Mouse (Mus musculus) neural tube, embryonic 14.5 days (tissue): ENCODE data around the gene Ccdc12. TPM values are rescaled to one million over a fixed set of nuclear protein-coding genes. Genes with fewer than 3 reads are reported as not detected.

ENCODE experiments used
- ATAC-seq: fragments of 200-750 bp; cut with Nextera tagmentation; 2 replicates; pipeline ENCODE4 v1.8.0; 2017; ENCODE audit warnings: low read depth, mild to moderate bottlenecking, moderate TSS enrichment, moderate library complexity
- H3K27ac ChIP-seq: fragments of 300-500 bp; sonication (generic); 2 replicates; pipeline ENCODE4 v1.5.1; 2014; ENCODE audit warnings: low read depth, mild to moderate bottlenecking, control low read depth, low read length, moderate library complexity, mixed read lengths
- H3K27me3 ChIP-seq: fragments of 300-500 bp; sonication (generic); 2 replicates; pipeline ENCODE4 v1.6.1; 2014; ENCODE audit warnings: low read length; ENCODE audit not compliant: control insufficient read depth, insufficient read depth
- H3K36me3 ChIP-seq: fragments of 300-500 bp; sonication (generic); 2 replicates; pipeline ENCODE4 v1.6.1; 2014; ENCODE audit warnings: low read length, mixed read lengths; ENCODE audit not compliant: control insufficient read depth, insufficient read depth
- H3K4me1 ChIP-seq: fragments of 300-500 bp; sonication (generic); 2 replicates; pipeline ENCODE4 v1.6.1; 2014; ENCODE audit warnings: low read length; ENCODE audit not compliant: control insufficient read depth, insufficient read depth
- H3K4me2 ChIP-seq: fragments of 300-500 bp; sonication (generic); 2 replicates; pipeline ENCODE4 v1.6.1; 2014; ENCODE audit warnings: mild to moderate bottlenecking, low read depth, low read length, control low read depth
- H3K4me3 ChIP-seq: fragments of 300-500 bp; sonication (generic); 2 replicates; pipeline ENCODE4 v1.5.1; 2014; ENCODE audit warnings: low read depth, low read length, control low read depth, mixed read lengths
- H3K9ac ChIP-seq: fragments of 300-500 bp; sonication (generic); replicated peaks from 2 replicates; pipeline ENCODE4 v1.6.1; 2014; ENCODE audit warnings: low read depth, mild to moderate bottlenecking, control low read depth, low read length, mixed read lengths
- H3K9me3 ChIP-seq: fragments of 300-500 bp; sonication (generic); 2 replicates; pipeline ENCODE4 v1.6.1; 2016; ENCODE audit warnings: low read length; ENCODE audit not compliant: control insufficient read depth
- WGBS: fragments of 180-500 bp; shearing (Covaris S2); extraction: QIAGEN DNeasy Blood & Tissue Kit; methylation state at CpG from one replicate; pipeline ENCODE4 v1.1.7; 2014; 5-methylcytosine and 5-hydroxymethylcytosine counted together
- polyA plus RNA-seq: library from polyadenylated mRNA; unstranded; fragments of >200 nt; fragmentation: Nextera tagmentation; extraction: Ambion mirVana; gene quantifications from 2 replicates; pipeline ENCODE4 v1.2.1, GENCODE M21; 2014

Gene Ccdc12
- polyA plus RNA-seq, 1 experiment from 2014 or later, result 112 TPM

DNA sequence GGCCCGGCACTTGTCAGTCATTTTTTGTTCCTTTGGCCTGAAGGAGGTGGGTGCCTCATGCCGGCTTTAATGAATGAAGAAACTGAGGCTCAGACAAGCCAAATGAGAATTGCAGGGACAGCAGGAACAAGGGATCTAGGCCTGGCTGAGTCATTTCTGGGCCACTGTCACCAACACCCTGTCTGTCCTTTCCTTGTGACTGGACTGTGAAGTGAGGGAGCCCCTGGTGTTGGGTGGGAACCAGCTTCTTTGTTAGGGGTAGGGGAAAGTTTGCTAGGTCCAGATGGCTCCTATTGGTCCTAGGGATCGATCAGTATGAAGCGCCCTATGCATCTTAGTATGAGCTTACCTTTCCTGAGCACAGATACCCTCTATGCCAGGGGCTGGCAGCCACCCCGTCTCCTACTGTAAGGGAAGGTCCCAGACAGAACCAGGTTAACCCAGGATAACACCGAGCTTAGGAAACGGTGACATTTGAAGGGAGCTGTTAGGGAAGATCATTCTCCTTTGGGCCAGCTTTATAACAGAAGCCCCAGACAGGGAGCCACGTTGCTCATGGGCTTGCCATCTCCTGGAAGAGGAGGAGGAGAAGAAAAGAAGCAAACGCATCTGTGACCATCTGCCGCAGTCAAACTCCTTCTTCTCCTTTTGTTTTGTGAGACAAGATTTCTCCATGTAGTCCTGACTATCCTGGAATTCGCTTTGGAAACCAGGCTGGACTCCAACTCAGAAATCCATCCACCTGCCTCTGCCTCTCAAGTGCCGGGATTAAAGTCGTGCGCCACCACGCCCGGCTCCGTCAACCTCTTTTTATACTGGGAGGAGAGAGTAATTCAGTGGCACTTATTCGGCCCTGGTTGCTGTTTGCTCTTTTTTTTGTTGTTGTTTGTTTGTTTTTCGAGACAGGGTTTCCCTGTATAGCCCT, 1.3 kb upstream of the Ccdc12 start:
- Histone ChIP-seq H3K27me3 (no peaks in the 10 kb centered on the region), H3K4me3 (no peak overlapping the region), H3K4me2 (peak overlapping the region; percentile 82), H3K36me3 (no peaks in the 10 kb centered on the region), H3K9ac (no peak overlapping the region), H3K4me1 (peaks cover 8% of the 10 kb centered on the region; the same call in 1 of the 2 replicates), H3K27ac (no peak overlapping the region), H3K9me3 (no peaks in the 10 kb centered on the region)
- 82% methylated on average over 19 of the region's 19 CpGs for WGBS
- ATAC-seq, result no peak

DNA sequence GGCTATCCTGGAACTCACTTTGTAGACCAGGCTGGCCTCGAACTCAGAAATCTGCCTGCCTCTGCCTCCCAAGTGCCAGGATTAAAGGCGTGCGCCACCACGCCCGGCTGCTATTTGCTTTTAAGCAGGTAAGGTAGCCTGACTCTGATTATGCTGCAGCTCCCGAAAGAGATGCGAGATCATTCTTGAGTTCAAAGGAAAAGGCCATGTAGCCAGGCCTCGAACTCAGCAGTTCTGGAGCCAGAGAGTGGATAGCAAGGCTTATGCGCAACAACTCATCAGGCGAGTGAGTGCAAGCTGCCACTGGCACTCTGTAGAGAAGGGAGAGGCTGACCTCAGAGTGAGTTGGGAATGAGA, 674 bp upstream of the Ccdc12 start:
- no peaks in the 10 kb centered on the region for H3K36me3 ChIP-seq
- H3K9me3 ChIP-seq, result no peaks in the 10 kb centered on the region
- H3K9ac ChIP-seq, result 0 out of 2 replicates have a peak overlapping the region, but pooled peaks have one; percentile 37
- H3K4me1 ChIP-seq, result peaks cover 8% of the 10 kb centered on the region; the same call in 1 of the 2 replicates
- H3K27me3 ChIP-seq, result no peaks in the 10 kb centered on the region
- 88% methylated on average over 10 of the region's 10 CpGs for WGBS
- H3K4me3 ChIP-seq, result peak overlapping the region; percentile 50; the same call in 1 of the 2 replicates
- peak overlapping the region; percentile 78 for H3K27ac ChIP-seq
- H3K4me2 ChIP-seq, result peak overlapping the region; percentile 53
- no peak for ATAC-seq

DNA sequence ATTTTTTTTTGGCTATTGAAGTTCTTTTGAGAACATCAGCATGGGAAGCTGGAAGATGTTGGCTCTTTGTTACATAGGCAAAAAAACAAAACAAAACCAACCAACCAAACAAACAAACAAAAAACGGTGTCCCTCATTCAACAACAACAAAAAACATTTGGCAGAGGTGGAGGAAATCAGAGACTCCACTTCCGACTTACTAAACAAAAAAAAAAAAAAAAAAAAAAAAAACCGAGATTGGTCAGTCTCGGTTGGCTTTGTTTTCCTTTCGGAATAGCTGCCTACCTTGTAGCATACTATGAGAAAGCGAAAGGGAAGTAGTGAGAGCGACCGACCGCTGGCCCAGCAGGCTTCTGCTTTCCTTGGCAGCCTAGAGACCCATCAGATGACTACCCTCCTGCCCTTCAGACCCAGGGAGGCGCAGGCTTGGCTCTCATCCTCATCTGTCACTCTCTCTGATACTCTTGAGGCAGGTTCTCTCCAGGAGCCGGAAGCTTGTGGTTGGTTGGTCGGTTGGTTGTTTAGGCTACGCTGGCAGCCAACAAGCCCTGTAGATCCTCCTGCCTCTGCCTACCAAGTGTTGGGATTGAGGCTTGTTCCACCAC, 1.3 kb downstream of the Ccdc12 start:
- Histone ChIP-seq H3K36me3 (no peaks in the 10 kb centered on the region), H3K4me2 (peak overlapping the region; percentile 72), H3K9me3 (no peaks in the 10 kb centered on the region), H3K27me3 (no peaks in the 10 kb centered on the region), H3K9ac (peak overlapping the region; percentile 74; the same call in 1 of the 2 replicates), H3K4me3 (peak overlapping the region; percentile 50), H3K4me1 (peaks cover 2% of the 10 kb centered on the region; the same call in 1 of the 2 replicates), H3K27ac (no peak overlapping the region)
- WGBS, result 81% methylated on average over 13 of the region's 13 CpGs
- no peak for ATAC-seq

DNA sequence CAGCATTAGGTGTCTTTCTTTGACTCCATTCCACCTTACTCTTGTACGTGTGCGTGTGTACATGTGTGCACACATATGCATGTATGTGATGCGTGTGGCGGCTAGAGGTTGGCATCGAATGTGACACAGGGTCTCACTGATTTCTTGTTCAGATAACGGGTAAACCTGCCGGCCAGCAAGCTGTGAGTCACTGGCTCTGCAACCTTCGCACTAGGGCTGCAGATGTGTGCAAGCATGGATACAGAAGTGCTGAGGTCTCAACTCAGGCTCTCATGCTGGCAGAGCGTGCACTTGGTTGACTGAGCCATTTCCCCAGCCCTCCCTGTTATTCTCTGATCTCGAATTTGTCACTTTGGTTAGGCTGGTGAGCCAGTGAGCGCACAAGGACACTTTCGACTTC, 3.2 kb downstream of the Ccdc12 start:
- no peak overlapping the region for H3K9ac ChIP-seq
- no peak for ATAC-seq

DNA sequence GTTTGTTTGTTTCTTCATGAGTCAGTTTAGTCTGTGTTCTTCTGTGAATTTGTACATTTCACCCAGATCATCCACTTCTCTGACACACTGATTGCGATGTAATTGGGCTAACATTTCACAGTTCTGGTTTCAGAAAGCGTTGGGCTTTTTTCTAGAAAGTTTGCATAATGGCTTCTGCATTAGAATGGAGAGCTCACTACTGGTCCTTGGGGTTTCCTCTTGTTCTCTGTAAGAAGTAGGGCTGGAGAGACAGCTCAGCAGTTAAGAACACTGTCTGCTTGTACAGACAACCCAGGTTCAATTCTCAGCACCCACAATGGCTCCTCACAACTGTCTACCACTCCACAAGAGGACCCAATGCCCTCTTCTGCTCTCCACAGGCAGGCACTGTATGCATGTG, 3.9 kb downstream of the Ccdc12 start:
- H3K4me3 ChIP-seq, result no peak overlapping the region
- 88% methylated on average over 2 of the region's 2 CpGs for WGBS
- H3K27ac ChIP-seq, result no peak overlapping the region
- no peak for ATAC-seq
- H3K4me2 ChIP-seq, result no peak overlapping the region
- H3K4me1 ChIP-seq, result no peaks in the 10 kb centered on the region; the same call in 1 of the 2 replicates
- H3K9me3 ChIP-seq, result no peaks in the 10 kb centered on the region
- H3K9ac ChIP-seq, result no peak overlapping the region
- H3K27me3 ChIP-seq, result no peaks in the 10 kb centered on the region
- H3K36me3 ChIP-seq, result no peaks in the 10 kb centered on the region

More for the DNA sequence above, 3.2 kb downstream of the Ccdc12 start:
- Histone ChIP-seq H3K27ac (no peak overlapping the region), H3K4me3 (no peak overlapping the region), H3K4me2 (no peak overlapping the region), H3K9me3 (no peaks in the 10 kb centered on the region), H3K36me3 (no peaks in the 10 kb centered on the region), H3K4me1 (no peaks in the 10 kb centered on the region; the same call in 1 of the 2 replicates), H3K27me3 (no peaks in the 10 kb centered on the region)
- WGBS, result 92% methylated on average over 12 of the region's 12 CpGs

DNA sequence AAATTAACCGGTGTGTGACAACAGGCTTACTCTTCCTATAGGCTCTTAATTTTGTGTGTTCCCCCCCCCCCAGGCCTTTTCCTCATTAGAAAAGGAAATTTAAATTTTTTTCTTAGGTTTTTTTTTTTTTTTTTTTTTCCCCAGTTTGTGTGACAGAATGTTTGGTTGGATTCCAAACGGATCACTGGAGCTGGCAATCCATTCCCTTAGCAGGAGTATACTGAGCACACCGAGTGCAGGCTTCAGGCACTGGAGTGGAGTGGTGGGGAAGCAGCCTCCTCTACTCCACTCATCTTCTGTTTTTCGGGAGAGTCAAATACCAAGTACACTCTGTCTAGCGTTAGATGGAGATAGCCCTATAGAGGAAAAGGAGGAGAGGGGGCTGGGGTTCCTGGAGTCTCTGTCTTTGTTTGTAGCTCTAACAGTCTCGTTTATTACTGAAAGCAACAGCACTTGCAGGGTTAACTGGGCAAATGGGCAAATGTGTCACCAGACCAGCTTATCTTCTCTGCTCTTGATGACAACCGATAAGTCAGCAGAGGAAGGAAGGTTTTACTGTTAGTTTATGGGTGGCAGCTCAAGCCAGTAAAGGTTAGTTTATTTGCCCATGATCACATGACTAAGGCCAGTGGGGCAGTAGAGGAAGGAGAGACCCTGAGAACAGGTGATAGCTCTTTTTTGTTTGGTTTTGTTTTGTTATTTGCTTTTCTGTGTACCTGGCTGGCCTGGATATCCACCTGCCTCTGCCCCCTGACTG, 4.7 kb downstream of the Ccdc12 start:
- H3K27me3 ChIP-seq, result no peaks in the 10 kb centered on the region
- H3K9ac ChIP-seq, result no peak overlapping the region
- H3K36me3 ChIP-seq, result no peaks in the 10 kb centered on the region
- 87% methylated on average over 7 of the region's 7 CpGs for WGBS
- no peak overlapping the region for H3K27ac ChIP-seq
- no peak overlapping the region for H3K4me3 ChIP-seq
- H3K9me3 ChIP-seq, result no peaks in the 10 kb centered on the region
- no peak for ATAC-seq
- H3K4me1 ChIP-seq, result no peaks in the 10 kb centered on the region; the same call in 1 of the 2 replicates
- no peak overlapping the region for H3K4me2 ChIP-seq

DNA sequence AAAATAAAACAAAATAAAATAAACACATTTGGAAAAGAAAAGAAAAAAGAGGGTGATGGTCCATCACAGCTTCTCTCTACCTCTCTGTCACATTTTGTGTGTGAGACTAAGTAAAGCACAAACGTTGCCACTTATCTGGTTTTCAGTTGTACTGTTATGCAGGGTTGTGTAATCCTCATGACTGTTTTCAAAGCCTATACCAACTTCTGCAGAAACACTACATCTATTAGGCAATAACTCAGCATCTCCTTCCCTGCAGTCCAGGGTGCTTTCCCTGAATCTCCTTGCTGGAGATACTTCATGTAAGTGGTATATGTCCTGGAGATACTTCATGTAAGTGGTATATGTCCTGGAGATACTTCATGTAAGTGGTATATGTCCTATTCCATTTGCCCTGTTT, 6.5 kb downstream of the Ccdc12 start:
- Histone ChIP-seq H3K27me3 (no peaks in the 10 kb centered on the region), H3K27ac (no peak overlapping the region), H3K4me3 (no peak overlapping the region), H3K36me3 (no peaks in the 10 kb centered on the region), H3K9me3 (no peaks in the 10 kb centered on the region), H3K9ac (no peak overlapping the region), H3K4me2 (no peak overlapping the region), H3K4me1 (no peaks in the 10 kb centered on the region; the same call in 1 of the 2 replicates)
- 91% methylated on average over 1 of the region's 1 CpGs for WGBS
- ATAC-seq, result no peak

DNA sequence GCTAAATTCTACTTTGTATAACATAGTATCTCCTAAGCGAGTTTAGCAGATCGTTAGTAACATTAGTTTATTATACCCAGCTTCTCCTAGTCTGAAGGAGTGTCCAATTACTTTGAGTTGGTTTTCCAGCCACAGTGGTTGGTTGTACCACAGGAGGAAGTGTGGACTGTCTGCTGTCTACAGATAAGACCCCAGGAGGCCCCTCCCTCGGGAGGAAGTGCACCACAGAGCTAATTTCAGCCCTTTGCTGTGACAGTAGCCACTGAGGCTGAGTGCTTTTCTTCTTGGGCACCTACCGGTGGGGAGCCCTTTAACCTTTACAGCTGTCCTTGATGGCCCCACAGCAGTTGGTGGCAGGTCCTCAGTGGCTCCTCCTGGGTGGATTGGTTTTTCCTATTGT, 9.6 kb downstream of the Ccdc12 start:
- 7% methylated on average over 4 of the region's 4 CpGs for WGBS
- no peaks in the 10 kb centered on the region for H3K36me3 ChIP-seq
- no peak overlapping the region for H3K4me2 ChIP-seq
- H3K4me3 ChIP-seq, result no peak overlapping the region
- H3K27me3 ChIP-seq, result no peaks in the 10 kb centered on the region
- no peaks in the 10 kb centered on the region for H3K4me1 ChIP-seq
- H3K27ac ChIP-seq, result no peak overlapping the region
- no peak for ATAC-seq
- H3K9ac ChIP-seq, result no peak overlapping the region
- no peaks in the 10 kb centered on the region for H3K9me3 ChIP-seq
